Mouse (Mus musculus): ENCODE measurements at regions not wholly inside any gene's neighbourhood (a gene's known extent, or its start where the extent isn't known, plus 50 kb on each side); places are given as distances from the start of the nearest gene placed in this dataset.

- H3K4me1 ChIP-seq (ENCODE audit: control insufficient read depth, insufficient read depth, insufficient read length, low read length): peaks cover 1% of the 10 kb centered on the region; the same call in 1 of the 2 replicates
- no peak overlapping the region for H3K27ac ChIP-seq (ENCODE audit: insufficient read depth, low read depth, low read length)
- no peak overlapping the region for H3K4me3 ChIP-seq (ENCODE audit: low read depth, low read length)
- H3K27me3 ChIP-seq (ENCODE audit: control insufficient read depth, insufficient read depth, low read length): no peaks in the 10 kb centered on the region
- no peaks in the 10 kb centered on the region for H3K36me3 ChIP-seq (ENCODE audit: control insufficient read depth, insufficient read depth, low read length)
- 69% methylated on average over 12 of the region's 12 CpGs for WGBS
- TF ChIP-seq CTCF (IDR thresholded peaks at IDR 0.05; ENCODE audit: extremely low read depth, insufficient read length, insufficient replicate concordance, low read depth, low read length) (no peak), POLR2A (IDR thresholded peaks at IDR 0.05; ENCODE audit: low read depth, low read length) (no peak)
Measured at GRCm38 (mm10) chr10:67789651-67790050, 122.8 kb downstream of the Zfp365 start.

- Histone ChIP-seq H3K36me3 (ENCODE audit: control insufficient read depth, insufficient read depth, low read length) (no peaks in the 10 kb centered on the region), H3K4me3 (ENCODE audit: low read depth, low read length) (no peak overlapping the region), H3K4me1 (ENCODE audit: control insufficient read depth, insufficient read depth, insufficient read length, low read length) (peaks cover 1% of the 10 kb centered on the region; the same call in 1 of the 2 replicates), H3K27ac (ENCODE audit: insufficient read depth, low read depth, low read length) (no peak overlapping the region), H3K27me3 (ENCODE audit: control insufficient read depth, insufficient read depth, low read length) (no peaks in the 10 kb centered on the region)
- no peak for TF ChIP-seq POLR2A (IDR thresholded peaks at IDR 0.05; ENCODE audit: low read depth, low read length)
- TF ChIP-seq CTCF (IDR thresholded peaks at IDR 0.05; ENCODE audit: extremely low read depth, insufficient read length, insufficient replicate concordance, low read depth, low read length): no peak
- WGBS: 65% methylated on average over 6 of the region's 6 CpGs
Measured at GRCm38 (mm10) chr10:67788116-67788515, 124.3 kb downstream of the Zfp365 start.

DNA sequence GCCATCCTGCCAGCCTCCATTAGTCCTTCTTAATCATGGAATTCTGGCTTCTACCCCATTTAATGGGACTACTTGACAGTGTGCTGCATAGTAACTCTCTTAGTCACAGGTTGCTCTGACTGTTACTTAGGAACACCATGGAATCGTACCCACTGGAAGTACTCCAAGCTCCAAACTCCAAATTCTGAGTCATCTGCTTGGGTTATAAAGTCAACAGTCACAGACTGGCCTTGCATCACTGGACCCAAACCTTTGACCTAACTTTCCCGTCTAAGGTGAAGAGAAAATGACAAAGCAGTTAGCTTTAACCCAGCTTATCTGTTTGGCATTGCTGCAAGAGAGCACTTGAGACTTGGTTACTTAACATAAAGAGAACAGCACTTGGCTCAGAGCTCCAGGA lies 126.9 kb downstream of the Zfp365 start:
- H3K27ac ChIP-seq (ENCODE audit: insufficient read depth, low read depth, low read length): peak overlapping the region; percentile 12; the same call in 1 of the 2 replicates

GRCm38 (mm10) chr10:67778341-67778740 lies 134.1 kb downstream of the Zfp365 start:
- Histone ChIP-seq H3K4me3 (ENCODE audit: low read depth, low read length) (no peak overlapping the region), H3K36me3 (ENCODE audit: control insufficient read depth, insufficient read depth, low read length) (no peaks in the 10 kb centered on the region), H3K27me3 (ENCODE audit: control insufficient read depth, insufficient read depth, low read length) (no peaks in the 10 kb centered on the region), H3K27ac (ENCODE audit: insufficient read depth, low read depth, low read length) (no peak overlapping the region; the same call in 1 of the 2 replicates), H3K4me1 (ENCODE audit: control insufficient read depth, insufficient read depth, insufficient read length, low read length) (no peaks in the 10 kb centered on the region)
- TF ChIP-seq CTCF (IDR thresholded peaks at IDR 0.05; ENCODE audit: extremely low read depth, insufficient read length, insufficient replicate concordance, low read depth, low read length) (no peak), POLR2A (IDR thresholded peaks at IDR 0.05; ENCODE audit: low read depth, low read length) (no peak)
- 74% methylated on average over 10 of the region's 10 CpGs for WGBS

More for the DNA sequence above, 126.9 kb downstream of the Zfp365 start:
- H3K27me3 ChIP-seq (ENCODE audit: control insufficient read depth, insufficient read depth, low read length): no peaks in the 10 kb centered on the region
- peaks cover 1% of the 10 kb centered on the region; the same call in 1 of the 2 replicates for H3K4me1 ChIP-seq (ENCODE audit: control insufficient read depth, insufficient read depth, insufficient read length, low read length)
- no peaks in the 10 kb centered on the region for H3K36me3 ChIP-seq (ENCODE audit: control insufficient read depth, insufficient read depth, low read length)
- WGBS: 23% methylated on average over 2 of the region's 2 CpGs
- no peak for TF ChIP-seq POLR2A (IDR thresholded peaks at IDR 0.05; ENCODE audit: low read depth, low read length)
- TF ChIP-seq CTCF (IDR thresholded peaks at IDR 0.05; ENCODE audit: extremely low read depth, insufficient read length, insufficient replicate concordance, low read depth, low read length): no peak
- no peak overlapping the region for H3K4me3 ChIP-seq (ENCODE audit: low read depth, low read length)

DNA sequence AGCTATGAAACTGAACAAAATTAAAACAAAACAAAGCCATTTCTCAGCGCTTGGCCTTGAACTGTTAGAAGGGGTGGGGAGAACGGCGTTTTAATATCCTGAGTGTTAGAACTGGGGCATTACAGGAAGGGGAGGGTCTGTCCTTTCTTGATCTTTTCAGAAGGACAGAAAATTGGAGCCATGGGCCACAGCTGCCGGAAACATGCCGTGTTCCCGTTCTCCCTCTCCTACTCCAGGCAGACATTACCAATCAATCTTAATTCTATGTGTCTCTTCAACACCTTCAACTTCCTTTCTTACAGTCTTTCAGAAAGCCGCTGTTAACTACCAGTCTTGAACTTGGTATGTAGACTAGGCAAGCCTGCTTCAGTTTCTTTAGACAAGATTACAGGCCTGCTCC lies 134.7 kb downstream of the Zfp365 start:
- TF ChIP-seq POLR2A (IDR thresholded peaks at IDR 0.05; ENCODE audit: low read depth, low read length) (no peak), CTCF (IDR thresholded peaks at IDR 0.05; ENCODE audit: extremely low read depth, insufficient read length, insufficient replicate concordance, low read depth, low read length) (no peak)
- H3K4me3 ChIP-seq (ENCODE audit: low read depth, low read length): no peak overlapping the region
- H3K4me1 ChIP-seq (ENCODE audit: control insufficient read depth, insufficient read depth, insufficient read length, low read length): no peaks in the 10 kb centered on the region
- H3K27ac ChIP-seq (ENCODE audit: insufficient read depth, low read depth, low read length): no peak overlapping the region; the same call in 1 of the 2 replicates
- H3K36me3 ChIP-seq (ENCODE audit: control insufficient read depth, insufficient read depth, low read length): no peaks in the 10 kb centered on the region
- H3K27me3 ChIP-seq (ENCODE audit: control insufficient read depth, insufficient read depth, low read length): no peaks in the 10 kb centered on the region
- 88% methylated on average over 7 of the region's 7 CpGs for WGBS

GRCm38 (mm10) chr10:67776851-67777250 lies 135.6 kb downstream of the Zfp365 start:
- H3K4me1 ChIP-seq (ENCODE audit: control insufficient read depth, insufficient read depth, insufficient read length, low read length): no peaks in the 10 kb centered on the region
- no peak overlapping the region for H3K4me3 ChIP-seq (ENCODE audit: low read depth, low read length)
- no peaks in the 10 kb centered on the region for H3K27me3 ChIP-seq (ENCODE audit: control insufficient read depth, insufficient read depth, low read length)
- 86% methylated on average over 9 of the region's 9 CpGs for WGBS
- TF ChIP-seq CTCF (IDR thresholded peaks at IDR 0.05; ENCODE audit: extremely low read depth, insufficient read length, insufficient replicate concordance, low read depth, low read length) (no peak), POLR2A (IDR thresholded peaks at IDR 0.05; ENCODE audit: low read depth, low read length) (no peak)
- H3K36me3 ChIP-seq (ENCODE audit: control insufficient read depth, insufficient read depth, low read length): no peaks in the 10 kb centered on the region
- H3K27ac ChIP-seq (ENCODE audit: insufficient read depth, low read depth, low read length): no peak overlapping the region

DNA sequence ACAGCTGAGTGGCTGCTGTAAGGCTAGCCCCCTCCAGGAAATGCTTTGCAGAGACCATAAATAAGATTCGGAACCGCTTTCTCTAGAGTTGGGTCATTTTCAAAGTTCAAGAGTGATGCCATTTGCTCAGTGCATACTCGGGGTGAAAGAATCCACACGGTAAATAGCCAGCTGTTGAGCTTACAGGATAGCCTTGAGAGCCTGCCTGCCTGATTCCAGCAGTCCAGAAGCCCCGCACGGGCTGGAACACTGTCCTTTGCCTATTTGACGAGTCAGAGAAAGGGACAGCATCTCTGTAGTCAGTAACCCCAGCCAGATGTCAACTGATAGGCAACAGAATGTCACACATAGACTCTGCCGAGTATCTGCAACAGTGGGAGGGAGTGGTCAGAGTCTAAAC lies 140.7 kb downstream of the Zfp365 start:
- no peaks in the 10 kb centered on the region for H3K27me3 ChIP-seq (ENCODE audit: control insufficient read depth, insufficient read depth, low read length)
- no peak overlapping the region for H3K4me3 ChIP-seq (ENCODE audit: low read depth, low read length)
- no peak overlapping the region for H3K27ac ChIP-seq (ENCODE audit: insufficient read depth, low read depth, low read length)
- H3K36me3 ChIP-seq (ENCODE audit: control insufficient read depth, insufficient read depth, low read length): no peaks in the 10 kb centered on the region
- WGBS: 62% methylated on average over 8 of the region's 8 CpGs
- H3K4me1 ChIP-seq (ENCODE audit: control insufficient read depth, insufficient read depth, insufficient read length, low read length): no peaks in the 10 kb centered on the region
- TF ChIP-seq POLR2A (IDR thresholded peaks at IDR 0.05; ENCODE audit: low read depth, low read length) (no peak), CTCF (IDR thresholded peaks at IDR 0.05; ENCODE audit: extremely low read depth, insufficient read length, insufficient replicate concordance, low read depth, low read length) (no peak)

All from small intestine, adult 2 months (tissue).